Mouse (Mus musculus): ENCODE measurements around the gene Acsl6. TPM values are rescaled to one million over a fixed set of nuclear protein-coding genes. Genes with fewer than 3 reads are reported as not detected.
"Not testable (repeated sequence)": the region's sequence is repeated elsewhere in the genome, so short reads cannot be mapped to it uniquely, and the experiment has no call there.

Gene Acsl6
- total RNA-seq, 2 experiments from 2014 or later: 20.7 to 21.7 TPM

GRCm38 (mm10) chr11:54354595-54355563, 51.3 kb downstream of the Acsl6 start:
- peak in 1 of 2 experiments; percentile 14 for DNase-seq
- intact Hi-C loops (cut with DNase I): loop anchor here (2.0 to 10.0 kb wide), 4 partner anchors 50 to 180 kb away; no protein-coding TSS in a partner anchor

DNA sequence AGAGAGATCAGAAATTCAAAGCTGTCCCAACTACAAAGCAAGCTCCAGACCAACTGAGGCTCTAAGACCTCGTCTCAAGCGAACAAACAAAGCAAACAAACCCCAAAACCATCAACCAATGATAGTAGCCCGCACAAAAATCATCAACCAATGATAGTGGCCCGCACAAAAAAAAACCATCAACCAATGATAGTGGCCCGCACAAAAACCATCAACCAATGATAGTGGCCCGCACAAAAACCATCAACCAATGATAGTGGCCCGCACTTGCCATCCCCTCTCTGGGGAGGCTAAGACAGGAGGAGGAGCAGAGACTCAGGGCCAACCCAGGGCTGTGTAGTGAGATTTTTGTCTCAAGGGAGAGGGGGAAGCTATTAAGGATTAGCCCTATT, 52.0 kb downstream of the Acsl6 start:
- intact Hi-C loops (cut with DNase I): loop anchor here (2.0 to 10.0 kb wide), 4 partner anchors 51 to 179 kb away; no protein-coding TSS in a partner anchor
- no peak for DNase-seq

DNA sequence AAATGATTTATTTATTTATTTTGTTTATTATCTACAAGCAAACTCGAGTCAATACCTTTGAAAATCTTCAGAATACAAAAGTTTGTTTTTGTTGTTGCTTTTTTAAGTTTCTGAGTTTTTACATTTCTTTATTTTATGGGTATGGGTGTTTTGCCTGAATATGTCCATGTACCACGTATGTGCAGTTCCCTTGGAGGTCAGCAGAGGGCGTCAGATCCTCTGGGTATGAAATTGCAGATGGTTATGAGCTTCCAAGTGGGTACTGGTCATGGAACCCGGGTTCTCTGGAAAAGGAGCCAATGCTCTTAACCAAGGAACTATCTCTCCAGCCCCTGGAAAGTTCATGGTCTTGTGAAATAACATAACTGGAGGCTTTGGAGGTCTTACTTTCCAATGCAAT, 53.1 kb downstream of the Acsl6 start:
- no peak for DNase-seq
- intact Hi-C loops (cut with DNase I): loop anchor here (5.0 to 10.0 kb wide), 3 partner anchors 61 to 178 kb away; no protein-coding TSS in a partner anchor

- intact Hi-C loops (cut with DNase I): no loop called here
- no peak for DNase-seq
Observed at GRCm38 (mm10) chr11:54372553-54372952, 69.0 kb downstream of the Acsl6 start.

- no peak for DNase-seq
- intact Hi-C loops (cut with DNase I): no loop called here
Observed at GRCm38 (mm10) chr11:54390386-54390785, 86.8 kb downstream of the Acsl6 start.

DNA sequence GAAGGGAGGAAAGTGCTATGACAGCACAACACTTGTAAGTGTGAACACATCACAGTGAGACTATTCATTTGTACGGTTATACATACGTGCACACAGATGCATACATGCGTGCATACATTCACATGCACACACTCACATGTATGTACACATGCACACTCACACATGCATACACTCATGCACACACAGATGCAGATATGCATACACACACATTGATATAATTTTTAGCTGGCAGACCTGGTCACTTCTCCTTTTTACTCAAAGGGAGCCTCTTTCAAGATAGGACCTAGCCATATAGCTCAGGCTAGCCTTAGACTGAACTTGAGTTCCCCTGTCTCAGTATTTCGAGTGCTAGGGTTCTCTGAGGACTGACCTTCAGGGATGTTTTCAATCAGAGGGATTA, 87.7 kb downstream of the Acsl6 start:
- intact Hi-C loops (cut with DNase I): no loop called here

GRCm38 (mm10) chr11:54396686-54397085, 93.1 kb downstream of the Acsl6 start:
- intact Hi-C loops (cut with DNase I): no loop called here

More for the DNA sequence above, 87.7 kb downstream of the Acsl6 start:
- no peak for DNase-seq

DNA sequence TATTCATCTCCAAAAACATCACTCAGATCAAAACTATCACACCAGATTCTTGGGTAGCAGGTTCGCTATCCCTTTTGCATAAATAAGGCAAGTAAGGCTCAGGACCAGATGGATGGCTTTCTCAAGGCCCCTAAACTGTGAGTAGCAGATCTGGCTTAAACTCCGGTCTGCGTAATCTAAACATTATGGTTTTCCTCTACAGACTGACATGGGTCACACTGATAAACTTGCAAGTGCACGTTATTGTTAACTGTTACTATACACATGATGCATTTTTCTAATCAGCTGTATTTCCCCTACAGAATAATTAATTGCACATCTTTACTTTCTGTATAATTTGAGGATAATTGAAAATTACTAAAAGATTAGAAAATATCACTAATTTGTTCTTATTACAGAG, 94.5 kb downstream of the Acsl6 start:
- intact Hi-C loops (cut with DNase I): no loop called here

More at GRCm38 (mm10) chr11:54396686-54397085, 93.1 kb downstream of the Acsl6 start:
- DNase-seq: no peak

GRCm38 (mm10) chr11:54400803-54401202, 97.2 kb downstream of the Acsl6 start:
- DNase-seq; intact Hi-C loops (cut with DNase I): not testable (repeated sequence)

More for the DNA sequence above, 94.5 kb downstream of the Acsl6 start:
- no peak for DNase-seq

- intact Hi-C loops (cut with DNase I): no loop called here
Observed at GRCm38 (mm10) chr11:54404885-54405284, 101.3 kb downstream of the Acsl6 start.

DNA sequence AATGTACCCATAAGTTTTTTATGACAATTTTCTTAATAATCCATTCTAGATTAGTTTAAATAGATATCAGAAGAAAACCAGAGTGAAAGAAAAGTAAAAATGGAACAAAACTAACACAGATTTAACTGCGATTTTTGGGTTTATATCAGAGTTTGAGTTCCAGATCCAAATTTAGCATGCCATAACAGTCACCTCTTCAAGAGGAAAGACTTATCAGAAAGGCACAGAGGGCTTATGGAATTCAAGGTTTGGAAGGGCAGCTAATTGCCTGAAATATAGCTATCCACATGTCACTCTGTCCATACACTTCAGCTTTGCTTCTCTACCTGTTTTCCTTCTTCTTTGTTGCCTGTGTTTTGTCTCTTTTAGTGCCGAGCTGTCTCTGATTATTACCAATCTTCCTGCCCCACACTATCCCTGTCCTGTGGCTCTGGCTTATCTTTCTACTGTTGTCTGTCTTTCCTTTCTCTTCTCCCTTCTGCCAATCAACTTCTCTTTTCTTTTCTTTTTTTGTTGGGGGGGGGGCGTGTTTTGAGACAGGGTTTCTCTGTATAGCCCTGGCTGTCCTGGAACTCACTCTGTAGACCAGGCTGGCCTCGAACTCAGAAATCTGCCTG, 103.4 kb downstream of the Acsl6 start:
- DNase-seq: no peak
- intact Hi-C loops (cut with DNase I): no loop called here

More at GRCm38 (mm10) chr11:54404885-54405284, 101.3 kb downstream of the Acsl6 start:
- DNase-seq: no peak

DNA sequence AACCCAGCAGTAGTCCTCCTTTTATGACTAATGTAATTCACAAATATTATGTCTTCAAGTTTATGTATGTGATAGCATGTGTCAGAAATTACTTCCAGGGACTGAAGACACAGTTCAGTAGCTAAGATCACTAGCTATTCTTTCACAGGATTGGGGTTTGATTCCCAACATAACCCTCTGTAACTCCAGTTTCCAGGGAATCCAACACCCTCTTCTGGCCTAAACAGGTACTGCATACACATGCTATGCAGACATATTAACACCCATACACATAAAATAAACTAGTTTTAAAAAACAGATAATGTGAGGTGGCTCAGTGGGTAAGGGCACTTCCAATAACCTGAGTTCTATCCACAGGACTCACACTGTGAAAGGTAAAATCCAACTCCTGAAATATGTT, 107.0 kb downstream of the Acsl6 start:
- DNase-seq: no peak
- intact Hi-C loops (cut with DNase I): loop anchor here (5.0 kb wide), 1 partner anchor 143 kb away; the partner anchor contains the start of gene Il3

DNA sequence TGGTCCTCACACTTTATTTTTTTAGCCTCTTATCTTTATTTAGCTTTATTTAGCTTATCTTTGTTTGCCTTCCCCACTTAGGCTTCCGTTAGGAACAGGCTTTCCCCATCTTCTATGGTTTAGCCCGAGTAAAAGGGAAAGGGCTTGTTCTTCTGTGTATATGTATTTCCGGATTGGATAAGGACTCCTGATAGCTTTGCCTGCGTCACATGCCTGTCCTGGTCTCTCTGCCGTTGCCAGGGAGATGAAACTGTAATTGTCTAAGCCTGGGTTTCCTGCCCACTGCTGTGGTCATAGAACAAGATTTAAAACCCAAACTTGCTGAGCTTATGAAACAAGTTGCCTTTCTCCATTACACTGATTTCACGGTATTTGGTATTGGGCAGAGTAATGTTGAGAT, 109.4 kb downstream of the Acsl6 start:
- intact Hi-C loops (cut with DNase I): loop anchor here (5.0 kb wide), 1 partner anchor 146 kb away; the partner anchor contains the start of gene Il3

More for the DNA sequence above, 109.4 kb downstream of the Acsl6 start:
- DNase-seq: no peak

Other genes with a start within 250 kb of the Acsl6 start
- gene Pdlim4, start 234.8 kb upstream of the Acsl6 start, total RNA-seq (2021): 1 to 10 TPM; 6.5 TPM
- 10 to 100 TPM; 23.3 to 31.7 TPM for gene P4ha2, start 203.7 kb upstream of the Acsl6 start, total RNA-seq (2021)
- gene Csf2, start 54.1 kb upstream of the Acsl6 start, total RNA-seq (2021): not detected
- gene Il3, start 36.5 kb upstream of the Acsl6 start, total RNA-seq (2021): not detected
- not detected for gene Meikin, start 66.9 kb downstream of the Acsl6 start, total RNA-seq (2021)
- gene Fnip1, start 134.4 kb downstream of the Acsl6 start, total RNA-seq (2021): 10 to 100 TPM; 29.7 to 41.0 TPM
- gene Rapgef6, start 219.0 kb downstream of the Acsl6 start, total RNA-seq (2021): 1 to 10 TPM; 5.3 to 7.2 TPM